Mouse (Mus musculus) brown adipose tissue, adult 24 weeks (tissue): ENCODE data around the gene Dusp3. TPM values are rescaled to one million over a fixed set of nuclear protein-coding genes. Genes with fewer than 3 reads are reported as not detected.

Experiments used
- polyA plus RNA-seq: library from polyadenylated mRNA; stranded (reverse); fragments of >200 nt; gene quantifications from 2 replicates; pipeline ENCODE4 v1.2.4, GENCODE M21; 2012; ENCODE audit not compliant: missing spikeins, insufficient read depth, insufficient read length

The Dusp3 gene
- polyA plus RNA-seq, 1 experiment = 66.5 TPM

Other genes with a start within 250 kb of the Dusp3 start
- gene Etv4, start 201.6 kb downstream of the Dusp3 start, polyA plus RNA-seq = not detected in 2 replicates
- 3.8 and 4.4 TPM in 2 replicates for gene Meox1, start 92.6 kb downstream of the Dusp3 start, polyA plus RNA-seq
- not detected in 2 replicates for gene Sost, start 20.0 kb downstream of the Dusp3 start, polyA plus RNA-seq
- not detected in 2 replicates for gene Cfap97d1, start 2.7 kb downstream of the Dusp3 start, polyA plus RNA-seq
- 0.54 and 0.87 TPM in 2 replicates for gene Mpp3, start 41.4 kb upstream of the Dusp3 start, polyA plus RNA-seq
- gene Cd300lg, start 54.5 kb upstream of the Dusp3 start, polyA plus RNA-seq = 37.7 and 46.4 TPM in 2 replicates
- gene Mpp2, start 101.5 kb upstream of the Dusp3 start, polyA plus RNA-seq = 3.7 and 7.0 TPM in 2 replicates
- not detected in 2 replicates for gene Ppy, start 114.3 kb upstream of the Dusp3 start, polyA plus RNA-seq
- not detected in 2 replicates for gene Pyy, start 120.8 kb upstream of the Dusp3 start, polyA plus RNA-seq
- gene Nags, start 158.5 kb upstream of the Dusp3 start, polyA plus RNA-seq = not detected in 2 replicates
- 3.3 and 7.9 TPM in 2 replicates for gene Tmem101, start 169.4 kb upstream of the Dusp3 start, polyA plus RNA-seq
- gene Lsm12, start 198.3 kb upstream of the Dusp3 start, polyA plus RNA-seq = 93.7 and 101 TPM in 2 replicates
- gene G6pc3, start 202.6 kb upstream of the Dusp3 start, polyA plus RNA-seq = 41.4 and 51.7 TPM in 2 replicates
- gene Hdac5, start 243.2 kb upstream of the Dusp3 start, polyA plus RNA-seq = 42.2 and 61.6 TPM in 2 replicates